Mouse (Mus musculus): Measurements from ENCODE around the gene Akirin2. TPM values are rescaled to one million over a fixed set of nuclear protein-coding genes. Genes with fewer than 3 reads are reported as not detected.
A peak's percentile ranks its signal among the peaks of the same experiment; 100 is the strongest.

Akirin2 gene
- polyA plus RNA-seq, 1 experiment from 2014 or later, result 26.0 TPM

DNA sequence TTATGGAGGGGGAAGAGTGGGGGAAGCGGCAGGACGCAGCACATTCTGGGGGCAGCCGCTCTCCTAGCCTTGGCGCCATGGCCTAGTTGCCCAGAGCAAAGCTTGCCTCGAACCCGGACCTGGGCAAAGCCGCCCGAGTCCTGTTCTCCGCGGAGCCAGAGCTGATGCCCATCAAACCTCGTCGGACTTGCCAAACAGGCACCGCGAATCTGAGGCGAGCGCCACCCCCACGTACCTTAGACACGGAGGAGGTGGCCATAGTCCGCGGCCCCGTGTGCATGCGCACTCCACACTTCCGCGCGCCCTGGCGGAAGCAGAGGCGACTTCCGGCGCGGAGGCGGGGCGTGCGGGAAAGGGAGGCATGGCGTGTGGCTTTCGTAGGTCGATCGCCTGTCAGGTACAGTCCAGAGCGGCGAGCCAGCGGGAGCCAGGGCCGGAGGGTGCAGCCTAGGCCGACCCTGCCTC, 63.9 kb downstream of the Akirin2 start, which contains the start of the genes Orc3 and Rars2:
Gene Orc3 (minus strand): TSS at position 315 of the 465 bp plus-strand sequence.
Gene Rars2 (plus strand): TSS at position 328 of the 465 bp plus-strand sequence.
- peak within 1 kb of the TSS; percentile 94 for H3K9ac ChIP-seq (ENCODE audit: low read length)
- H3K4me3 ChIP-seq (ENCODE audit: low read length), result peak within 1 kb of the TSS; percentile 89
- no peaks in the 10 kb centered on the region for H3K27me3 ChIP-seq (ENCODE audit: control insufficient read depth, insufficient read depth, low read depth, low read length)
- peak within 1 kb of the TSS; percentile 64 for H3K4me2 ChIP-seq (ENCODE audit: low read depth, low read length)
- H3K9me3 ChIP-seq (ENCODE audit: control insufficient read depth, low read length), result no peaks in the 10 kb centered on the region
- peak within 1 kb of the TSS; percentile 92 for H3K27ac ChIP-seq (ENCODE audit: low read length)
- H3K4me1 ChIP-seq (replicated peaks; ENCODE audit: control insufficient read depth, insufficient read depth, low read length), result peaks cover 15% of the 10 kb centered on the region
- peak; percentile 99 for ATAC-seq (ENCODE audit: low read depth)
- no peaks in the 10 kb centered on the region for H3K36me3 ChIP-seq (ENCODE audit: control insufficient read depth, insufficient read depth, low read length)
- WGBS, result under 1% methylated on average over 38 of the region's 42 CpGs

DNA sequence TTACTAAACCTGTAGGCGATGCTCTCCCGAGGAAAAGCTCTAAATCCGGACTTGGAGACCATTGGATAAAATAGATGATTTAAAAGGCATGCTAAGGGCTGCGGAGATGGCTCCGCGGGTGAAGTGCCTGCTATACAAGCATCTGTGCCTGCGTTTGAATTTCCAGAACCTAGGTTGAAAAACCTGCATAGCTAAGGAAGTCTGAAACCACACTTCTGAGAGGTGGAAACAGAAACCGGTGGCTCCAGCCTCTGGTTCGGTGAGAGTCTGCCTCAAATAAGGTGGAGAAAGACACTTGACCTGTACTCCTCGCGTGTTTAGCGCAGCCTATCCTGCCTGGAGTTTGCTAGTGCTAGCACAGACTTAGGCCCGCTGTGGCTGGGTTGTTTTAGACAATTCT, 64.6 kb downstream of the Akirin2 start:
- Histone ChIP-seq H3K36me3 (ENCODE audit: control insufficient read depth, insufficient read depth, low read length) (0 out of 2 replicates have a peak, but pooled peaks cover 2% of the 10 kb centered on the region), H3K4me2 (ENCODE audit: low read depth, low read length) (peak overlapping the region; percentile 64), H3K9me3 (ENCODE audit: control insufficient read depth, low read length) (no peaks in the 10 kb centered on the region), H3K4me3 (ENCODE audit: low read length) (peak overlapping the region; percentile 89), H3K27ac (ENCODE audit: low read length) (peak overlapping the region; percentile 92; the same call in 1 of the 2 replicates), H3K9ac (ENCODE audit: low read length) (peak overlapping the region; percentile 94), H3K27me3 (ENCODE audit: control insufficient read depth, insufficient read depth, low read depth, low read length) (no peaks in the 10 kb centered on the region), H3K4me1 (replicated peaks; ENCODE audit: control insufficient read depth, insufficient read depth, low read length) (peaks cover 15% of the 10 kb centered on the region)
- under 1% methylated on average over 13 of the region's 13 CpGs for WGBS
- ATAC-seq (ENCODE audit: low read depth), result peak; percentile 11; the same call in 1 of the 2 replicates

DNA sequence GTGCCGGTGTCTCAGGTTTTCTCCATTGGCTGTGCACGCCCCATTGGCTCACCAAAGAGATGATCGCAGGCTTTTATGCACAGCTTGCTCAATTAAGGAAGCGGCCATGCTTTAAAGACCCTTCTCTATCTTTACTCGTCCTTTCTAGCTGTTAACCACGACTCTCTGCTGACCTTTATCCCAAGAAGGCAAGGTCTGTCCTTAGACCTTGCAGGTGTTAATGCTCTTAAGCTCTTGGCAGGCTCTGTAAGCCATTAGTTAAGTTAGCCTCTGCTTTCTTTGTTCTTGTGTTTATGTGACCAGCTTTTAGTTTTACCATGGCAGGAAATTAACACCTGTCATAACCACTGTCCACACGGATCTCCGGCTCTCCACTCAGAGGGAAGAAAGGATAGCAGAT, 65.4 kb downstream of the Akirin2 start:
- peak overlapping the region; percentile 94; the same call in 1 of the 2 replicates for H3K9ac ChIP-seq (ENCODE audit: low read length)
- WGBS, result 71% methylated on average over 8 of the region's 8 CpGs
- H3K9me3 ChIP-seq (ENCODE audit: control insufficient read depth, low read length), result no peaks in the 10 kb centered on the region
- no peak for ATAC-seq (ENCODE audit: low read depth)
- H3K4me3 ChIP-seq (ENCODE audit: low read length), result peak overlapping the region; percentile 89; the same call in 1 of the 2 replicates
- H3K4me2 ChIP-seq (ENCODE audit: low read depth, low read length), result peak overlapping the region; percentile 64
- 0 out of 2 replicates have a peak, but pooled peaks cover 2% of the 10 kb centered on the region for H3K36me3 ChIP-seq (ENCODE audit: control insufficient read depth, insufficient read depth, low read length)
- H3K27ac ChIP-seq (ENCODE audit: low read length), result no peak overlapping the region
- peaks cover 15% of the 10 kb centered on the region for H3K4me1 ChIP-seq (replicated peaks; ENCODE audit: control insufficient read depth, insufficient read depth, low read length)
- H3K27me3 ChIP-seq (ENCODE audit: control insufficient read depth, insufficient read depth, low read depth, low read length), result no peaks in the 10 kb centered on the region

Other genes starting within 250 kb of the Akirin2 start
- 84.9 TPM in 2 replicates for gene Orc3, start 64.0 kb downstream of the Akirin2 start, polyA plus RNA-seq (2015; fragmentation: Nextera tagmentation; extraction: Ambion mirVana)
- gene Rars2, start 64.0 kb downstream of the Akirin2 start, polyA plus RNA-seq (2015; fragmentation: Nextera tagmentation; extraction: Ambion mirVana), result 58.5 and 59.2 TPM in 2 replicates
- 55.2 and 63.6 TPM in 2 replicates for gene Slc35a1, start 136.5 kb downstream of the Akirin2 start, polyA plus RNA-seq (2015; fragmentation: Nextera tagmentation; extraction: Ambion mirVana)
- 11.1 and 13.2 TPM in 2 replicates for gene Cfap206, start 179.3 kb downstream of the Akirin2 start, polyA plus RNA-seq (2015; fragmentation: Nextera tagmentation; extraction: Ambion mirVana)
- gene Gm136, start 205.3 kb downstream of the Akirin2 start, polyA plus RNA-seq (2015; fragmentation: Nextera tagmentation; extraction: Ambion mirVana), result not detected in 2 replicates
- gene Smim8, start 227.5 kb downstream of the Akirin2 start, polyA plus RNA-seq (2015; fragmentation: Nextera tagmentation; extraction: Ambion mirVana), result 46.8 and 49.5 TPM in 2 replicates